In the genomic region with DNA sequence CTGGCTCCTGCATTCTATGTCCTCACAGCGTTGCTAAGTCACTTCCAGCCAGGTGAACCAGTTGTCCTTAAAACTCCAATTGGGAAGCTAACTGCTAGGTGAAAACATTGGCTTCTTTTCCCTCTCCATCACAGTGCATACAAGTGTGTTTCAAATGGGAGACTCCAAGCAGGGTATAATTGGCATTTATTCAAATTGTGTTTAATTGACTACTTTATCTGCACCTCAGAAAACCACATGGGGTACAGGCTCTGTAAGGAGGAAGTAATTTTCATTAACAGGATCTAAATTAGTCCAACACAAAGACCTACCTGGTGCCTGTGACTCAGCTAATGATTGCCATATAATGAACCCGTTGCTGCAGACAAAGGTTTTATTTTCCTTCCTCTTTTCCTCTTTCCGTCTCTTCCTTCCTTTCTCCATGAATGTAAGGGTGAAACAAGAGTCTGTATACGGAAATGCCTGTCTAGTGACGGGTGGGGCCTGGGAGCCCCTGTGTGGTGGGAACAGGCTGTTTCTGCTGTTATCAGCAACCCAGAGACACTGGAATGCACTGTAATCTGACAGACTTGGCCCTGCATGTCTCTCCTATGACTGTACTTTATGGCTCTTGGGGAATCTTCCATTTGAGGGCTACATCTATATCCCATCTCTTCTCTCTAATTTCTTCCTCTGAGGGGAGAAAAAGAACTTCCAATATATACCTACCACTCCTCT, we compare ENCODE assay signal across 17 mouse cellular contexts.
DNase-seq lines count a peak whose midpoint lies in the region; ATAC-seq and TF ChIP-seq lines count a peak whose summit lies in the region.
"Had no signal": no experiment of that assay in that cellular context is flagged by ENCODE, and none has a peak within 500 bp of the region (broad histone marks: within the 10 kb centered on the region; RNA-seq: fewer than 3 reads in every experiment).

No protein-coding gene starts in this region.

- H3K36me3 ChIP-seq in heart, embryonic 10.5 days = no peaks in the 10 kb centered on the region
- no peaks in the 10 kb centered on the region for H3K36me3 ChIP-seq in liver, embryonic 11.5 days (ENCODE audit: control insufficient read depth, insufficient read depth, low read length)
- no peaks in the 10 kb centered on the region for H3K36me3 ChIP-seq in neural tube, embryonic 15.5 days
- H3K36me3 ChIP-seq: embryonic facial prominence, embryonic 15.5 days had no signal

- TF ChIP-seq POLR2A in brain, embryonic 14.5 days (IDR thresholded peaks at IDR 0.05; ENCODE audit: borderline replicate concordance, extremely low read depth, insufficient read depth, insufficient read length, poor library complexity, severe bottlenecking) = no peak

- peak overlapping the region; percentile 32; the same call in 1 of the 2 replicates for H3K27ac ChIP-seq in heart, embryonic 10.5 days
- no peak overlapping the region for H3K27ac ChIP-seq in liver, embryonic 11.5 days (ENCODE audit: low read depth, low read length)
- peak overlapping the region; percentile 24; the same call in 1 of the 2 replicates for H3K27ac ChIP-seq in neural tube, embryonic 15.5 days (replicated peaks)
- H3K27ac ChIP-seq in layer of hippocampus, adult 2 months = no peak overlapping the region
- H3K27ac ChIP-seq: embryonic facial prominence, embryonic 15.5 days; gastrocnemius, adult 2 months had no signal

- no peak for DNase-seq in heart, embryonic 10.5 days (ENCODE audit: low spot score)
- no peak for DNase-seq in heart, postnatal 4 days
- DNase-seq in liver, embryonic 11.5 days (ENCODE audit: low spot score) = no peak
- no peak for DNase-seq in liver
- DNase-seq in brain, embryonic 14.5 days (ENCODE audit: low read depth) = peak; percentile 57
- DNase-seq in layer of hippocampus, adult 2 months (ENCODE audit: low spot score in 2 of 2) = no peak
- no peak for DNase-seq in thymus, adult 18-20 months
- DNase-seq: adrenal gland, postnatal 14 days; cerebellum, adult 8-10 months; gastrocnemius, adult 2 months; kidney, postnatal 10 days; lung, postnatal 10 days; thymus, postnatal 4 days had no signal

- no peak overlapping the region for H3K9ac ChIP-seq in liver, embryonic 11.5 days (ENCODE audit: low read depth, low read length)
- no peak overlapping the region for H3K9ac ChIP-seq in neural tube, embryonic 15.5 days (replicated peaks)
- H3K9ac ChIP-seq: embryonic facial prominence, embryonic 15.5 days had no signal

- H3K27me3 ChIP-seq in heart, embryonic 10.5 days (ENCODE audit: insufficient read depth, poor library complexity, severe bottlenecking) = no peaks in the 10 kb centered on the region
- no peaks in the 10 kb centered on the region for H3K27me3 ChIP-seq in liver, embryonic 11.5 days (replicated peaks; ENCODE audit: control insufficient read depth, insufficient read depth, low read length)
- no peaks in the 10 kb centered on the region for H3K27me3 ChIP-seq in neural tube, embryonic 15.5 days (replicated peaks)
- H3K27me3 ChIP-seq: embryonic facial prominence, embryonic 15.5 days had no signal

- H3K4me3 ChIP-seq in heart, embryonic 10.5 days = no peak overlapping the region
- H3K4me3 ChIP-seq in liver, embryonic 11.5 days (ENCODE audit: low read depth, low read length) = no peak overlapping the region
- H3K4me3 ChIP-seq in neural tube, embryonic 15.5 days (replicated peaks) = no peak overlapping the region
- H3K4me3 ChIP-seq in layer of hippocampus, adult 2 months = no peak overlapping the region
- H3K4me3 ChIP-seq: embryonic facial prominence, embryonic 15.5 days; gastrocnemius, adult 2 months had no signal

- no peaks in the 10 kb centered on the region for H3K9me3 ChIP-seq in heart, embryonic 10.5 days
- H3K9me3 ChIP-seq in liver, embryonic 11.5 days (ENCODE audit: control insufficient read depth, low read length) = no peaks in the 10 kb centered on the region
- no peaks in the 10 kb centered on the region for H3K9me3 ChIP-seq in neural tube, embryonic 15.5 days (replicated peaks)
- H3K9me3 ChIP-seq: embryonic facial prominence, embryonic 15.5 days had no signal

- TF ChIP-seq CTCF in brain, embryonic 14.5 days (IDR thresholded peaks at IDR 0.05; ENCODE audit: borderline replicate concordance, extremely low read depth, insufficient read depth, insufficient read length) = no peak
- no peak for TF ChIP-seq CTCF in layer of hippocampus, adult 2 months (conservative IDR thresholded peaks at IDR 0.05)

- peaks cover 24% of the 10 kb centered on the region for H3K4me1 ChIP-seq in heart, embryonic 10.5 days
- no peaks in the 10 kb centered on the region for H3K4me1 ChIP-seq in liver, embryonic 11.5 days (replicated peaks; ENCODE audit: control insufficient read depth, insufficient read depth, low read length)
- H3K4me1 ChIP-seq in neural tube, embryonic 15.5 days = peaks cover 9% of the 10 kb centered on the region
- H3K4me1 ChIP-seq: embryonic facial prominence, embryonic 15.5 days had no signal

- ATAC-seq in liver, embryonic 11.5 days (replicated peaks; ENCODE audit: low FRiP score) = 0 out of 2 replicates have a peak, but pooled peaks have one; percentile 56
- peak; percentile 60; the same call in 1 of the 2 replicates for ATAC-seq in neural tube, embryonic 15.5 days (ENCODE audit: low FRiP score)
- ATAC-seq: forebrain, embryonic 16.5 days had no signal

- H3K4me2 ChIP-seq in liver, embryonic 11.5 days = no peak overlapping the region
- no peak overlapping the region for H3K4me2 ChIP-seq in neural tube, embryonic 15.5 days
- H3K4me2 ChIP-seq: embryonic facial prominence, embryonic 15.5 days; midbrain, embryonic 11.5 days had no signal

- 37% methylated on average over 5 of the region's 5 CpGs for WGBS in heart, embryonic 10.5 days
- WGBS in liver, embryonic 11.5 days = 36% methylated on average over 5 of the region's 5 CpGs
- 37% methylated on average over 5 of the region's 5 CpGs for WGBS in neural tube, embryonic 15.5 days

Comparison
In these comparisons a context has a peak if more than half of its experiments do, and no peak if none do; other contexts are left out.
1. H3K27ac ChIP-seq: peak in heart, embryonic 10.5 days (single experiment) and neural tube, embryonic 15.5 days (single experiment); none in liver, embryonic 11.5 days (single experiment) and layer of hippocampus, adult 2 months (single experiment).